Mouse (Mus musculus) adrenal gland, postnatal 4 days (tissue): ENCODE data around the gene Hoxc6. TPM values are rescaled to one million over a fixed set of nuclear protein-coding genes. Genes with fewer than 3 reads are reported as not detected.
A peak's percentile ranks its signal among the peaks of the same experiment; 100 is the strongest.

ENCODE experiments used
- DNase-seq, 2 experiments: peaks; one replicate each; pipeline ENCODE4 v3.0.0; 2021 to 2022; ENCODE audit warnings: low spot score in 2 of 2, mixed read lengths in 2 of 2
- total RNA-seq, 2 experiments: library from RNA; stranded (reverse); gene quantifications; 2 replicates each; pipeline ENCODE4 v1.2.3; 2021

Hoxc6 gene
- total RNA-seq, 2 experiments from 2014 or later: 40.3 to 41.5 TPM

DNA sequence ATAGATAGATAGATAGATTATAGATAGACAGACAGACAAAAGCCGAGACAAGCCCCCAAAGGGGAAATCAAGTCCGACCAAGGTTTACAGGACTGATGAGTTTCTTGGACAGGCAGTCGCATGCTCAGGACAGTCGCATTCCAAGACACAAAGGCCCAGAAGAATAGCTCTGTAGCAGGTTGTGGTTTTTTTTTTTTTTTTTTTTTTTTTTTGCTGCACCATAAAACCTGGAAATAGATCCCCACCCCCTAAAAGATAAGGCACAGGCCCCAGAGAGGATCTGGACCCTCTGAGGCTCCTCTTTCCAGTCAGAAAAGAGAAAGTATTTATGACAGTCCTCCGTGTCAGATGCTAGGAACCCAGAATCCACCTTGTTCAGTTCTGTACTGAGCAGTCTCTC lies 10.0 kb upstream of the Hoxc6 start:
- DNase-seq: no peak

GRCm38 (mm10) chr15:102990461-102991397 lies 7.3 kb upstream of the Hoxc6 start, which contains the start of gene Hoxc8:
Hoxc8 (plus strand) TSS chr15:102990607.
- no peak for DNase-seq

DNA sequence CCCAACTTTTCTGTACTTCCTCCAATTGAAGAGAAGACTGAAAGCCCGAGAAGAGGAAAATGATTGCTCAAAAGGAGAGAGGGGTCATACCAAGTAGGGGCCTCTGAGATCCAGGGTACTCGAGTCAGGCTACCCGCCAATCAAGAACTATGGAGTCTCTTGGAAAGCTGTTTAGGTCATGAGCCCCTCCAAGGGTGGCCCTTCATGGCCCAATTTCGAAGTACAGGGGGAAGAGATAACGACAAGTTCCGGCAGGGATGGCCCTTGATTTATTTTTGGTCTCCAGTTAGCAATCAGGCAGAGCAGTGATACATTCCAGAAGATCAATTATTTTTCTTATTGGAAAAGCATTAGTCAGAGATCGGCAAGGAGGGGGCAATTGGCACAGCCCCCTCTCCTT lies 6.3 kb upstream of the Hoxc6 start:
- DNase-seq: no peak

GRCm38 (mm10) chr15:102992206-102992605 lies 5.9 kb upstream of the Hoxc6 start:
- no peak for DNase-seq

GRCm38 (mm10) chr15:102992863-102993262 lies 5.2 kb upstream of the Hoxc6 start:
- no peak for DNase-seq

DNA sequence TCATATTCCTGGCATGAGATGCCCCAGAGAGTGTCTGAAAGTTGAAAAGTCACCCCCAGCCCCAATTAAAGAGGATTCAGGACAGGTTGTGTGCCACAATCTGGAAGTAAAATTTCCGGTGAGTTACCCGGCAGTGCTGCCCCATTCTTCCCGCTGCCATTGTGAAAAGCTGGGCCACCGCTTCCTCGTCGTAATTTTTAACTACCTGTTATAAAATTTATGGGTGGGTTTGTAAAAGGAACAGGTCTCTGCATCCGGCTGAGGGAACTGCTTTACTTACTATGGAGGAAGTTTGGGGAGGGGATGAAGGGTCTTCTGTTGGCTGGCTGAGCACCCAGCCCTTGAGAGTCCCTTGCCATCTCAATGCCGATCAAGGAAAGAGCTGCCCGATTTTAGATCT lies 1.5 kb upstream of the Hoxc6 start:
- DNase-seq: no peak

GRCm38 (mm10) chr15:102997431-102997830 lies 626 bp upstream of the Hoxc6 start:
- no peak for DNase-seq

GRCm38 (mm10) chr15:102998608-102999182 lies 638 bp downstream of the Hoxc6 start:
- no peak for DNase-seq

DNA sequence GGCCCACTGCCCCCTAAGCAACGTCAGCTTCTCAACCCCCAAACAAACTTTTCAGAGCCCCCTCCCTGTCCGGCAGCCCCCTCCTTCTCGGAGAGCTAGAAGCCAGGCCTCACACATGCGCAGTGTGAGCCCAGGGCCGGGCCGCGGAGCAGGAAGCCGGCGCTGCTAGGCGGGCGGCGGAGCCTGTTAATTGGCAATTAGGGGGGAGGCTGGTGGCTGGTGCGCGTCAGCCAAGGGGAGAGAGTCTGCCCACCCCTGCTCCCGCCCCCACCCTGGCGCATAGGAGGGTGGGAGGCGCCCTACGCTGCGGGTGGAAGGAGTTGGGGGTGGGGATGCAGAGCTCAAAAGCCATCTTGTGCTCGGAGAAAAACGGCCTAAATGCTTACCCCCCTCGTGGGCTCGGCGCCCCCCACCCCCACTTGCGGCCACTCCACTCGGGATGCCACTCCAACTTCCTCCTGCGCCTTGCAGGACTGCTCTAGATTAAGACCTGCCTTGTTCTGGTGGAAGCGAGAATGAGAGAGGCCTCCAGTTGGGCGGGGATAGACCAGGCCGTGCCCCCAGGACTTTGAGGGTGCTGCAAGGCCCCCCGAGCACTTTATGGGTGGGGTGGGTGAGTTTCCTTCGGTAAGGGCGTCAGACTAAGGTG lies 1.2 kb downstream of the Hoxc6 start:
- DNase-seq: peak; percentile 75 to 78

DNA sequence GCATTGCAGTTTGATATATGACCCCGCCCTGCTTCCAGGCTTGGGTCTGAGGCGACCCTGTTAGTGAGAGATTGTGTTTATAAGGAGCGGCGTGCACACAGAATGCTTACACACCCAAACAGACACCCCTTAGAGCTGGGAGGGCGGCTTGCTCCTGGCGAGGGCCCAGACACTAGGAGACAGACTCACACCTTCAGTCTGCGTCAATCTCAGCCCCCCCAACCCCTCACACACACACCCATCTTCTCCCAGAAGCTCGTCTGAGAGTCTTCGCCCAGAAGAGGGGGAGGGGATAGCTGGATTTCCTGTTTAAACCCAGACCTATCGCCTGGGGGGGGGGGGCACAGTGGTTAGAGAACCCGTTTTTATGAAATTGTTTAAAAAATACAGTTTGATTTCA lies 1.9 kb downstream of the Hoxc6 start:
- no peak for DNase-seq

GRCm38 (mm10) chr15:103000501-103000901 lies 2.4 kb downstream of the Hoxc6 start:
- DNase-seq: no peak

- no peak for DNase-seq
Measured at GRCm38 (mm10) chr15:103001370-103001769, 3.3 kb downstream of the Hoxc6 start.

GRCm38 (mm10) chr15:103002156-103002555 lies 4.1 kb downstream of the Hoxc6 start:
- no peak for DNase-seq

- no peak for DNase-seq
Measured at GRCm38 (mm10) chr15:103002821-103003448, 4.9 kb downstream of the Hoxc6 start.

GRCm38 (mm10) chr15:103005308-103005707 lies 7.3 kb downstream of the Hoxc6 start:
- no peak for DNase-seq

DNA sequence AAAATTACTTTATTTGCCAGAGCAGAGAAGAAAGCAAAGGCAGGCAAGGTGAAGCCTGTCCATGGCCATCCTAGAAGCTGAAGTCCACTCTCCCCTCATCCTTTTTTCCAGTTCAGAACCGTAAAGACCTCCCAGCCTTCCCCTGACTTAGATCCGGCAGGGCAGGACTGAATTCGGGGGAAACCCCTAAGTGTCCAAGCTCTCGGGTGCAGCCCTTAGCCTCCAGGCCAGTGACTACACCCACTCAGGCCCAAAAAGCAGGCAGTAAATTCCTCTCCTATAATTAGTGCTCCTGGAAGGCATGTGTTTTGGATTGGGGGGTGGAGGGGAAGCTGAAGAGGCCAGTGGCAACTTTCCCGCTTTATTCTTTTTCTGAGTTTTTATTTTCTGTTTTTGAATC lies 7.7 kb downstream of the Hoxc6 start:
- DNase-seq: no peak

GRCm38 (mm10) chr15:103006326-103006725 lies 8.3 kb downstream of the Hoxc6 start:
- no peak for DNase-seq

DNA sequence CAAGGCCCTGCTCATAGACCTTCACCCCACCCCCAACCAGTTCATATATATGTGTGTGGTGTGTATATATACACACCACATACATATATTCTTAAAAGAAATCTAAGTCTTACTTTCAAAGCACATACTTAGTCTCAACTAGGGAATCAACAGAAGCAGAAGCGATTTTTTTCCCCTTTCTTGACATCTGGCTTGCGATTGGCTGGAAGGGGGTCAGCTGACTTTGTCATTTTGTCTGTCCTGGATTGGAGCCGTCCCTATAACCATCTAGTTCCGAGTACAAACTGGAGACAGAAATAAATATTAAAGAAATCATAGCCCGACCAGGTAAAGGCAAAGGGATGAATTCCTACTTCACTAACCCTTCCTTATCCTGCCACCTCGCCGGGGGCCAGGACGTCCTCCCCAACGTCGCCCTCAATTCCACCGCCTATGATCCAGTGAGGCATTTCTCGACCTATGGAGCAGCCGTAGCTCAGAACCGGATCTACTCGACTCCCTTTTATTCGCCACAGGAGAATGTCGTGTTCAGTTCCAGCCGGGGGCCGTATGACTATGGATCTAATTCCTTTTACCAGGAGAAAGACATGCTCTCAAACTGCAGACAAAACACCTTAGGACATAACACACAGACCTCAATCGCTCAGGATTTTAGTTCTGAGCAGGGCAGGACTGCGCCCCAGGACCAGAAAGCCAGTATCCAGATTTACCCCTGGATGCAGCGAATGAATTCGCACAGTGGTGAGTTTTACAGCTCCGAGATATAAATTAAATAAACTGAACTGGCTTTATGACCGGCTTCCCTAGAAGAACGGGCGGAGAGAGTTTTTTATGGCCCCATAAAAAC lies 11.4 kb downstream of the Hoxc6 start:
- no peak for DNase-seq

- no peak for DNase-seq
Measured at GRCm38 (mm10) chr15:103010112-103010846, 12.2 kb downstream of the Hoxc6 start.
